Mouse (Mus musculus) activated CD4-positive, CD25-positive, alpha-beta regulatory T cell, adult 4 months (primary cell): ENCODE data around the gene Masp2. TPM values are rescaled to one million over a fixed set of nuclear protein-coding genes. Genes with fewer than 3 reads are reported as not detected.
A peak's percentile ranks its signal among the peaks of the same experiment; 100 is the strongest.

ENCODE experiments used
- ATAC-seq: one replicate; pipeline ENCODE4 v1.8.0; 2017
- polyA plus RNA-seq, 2 experiments: library from polyadenylated mRNA; unstranded; fragments of 100-300 nt; shearing (Covaris generic); gene quantifications; one replicate each; pipeline ENCODE4 v1.2.1; 2017

The Masp2 gene
- polyA plus RNA-seq, 2 experiments from 2014 or later: not detected

GRCm38 (mm10) chr4:148601871-148602270, 483 bp upstream of the Masp2 start:
- no peak for ATAC-seq

GRCm38 (mm10) chr4:148603376-148604139, 1.2 kb downstream of the Masp2 start:
- no peak for ATAC-seq

- ATAC-seq: no peak
Measured at GRCm38 (mm10) chr4:148604141-148604540, 1.8 kb downstream of the Masp2 start.

- peak; percentile 71 for ATAC-seq
Measured at GRCm38 (mm10) chr4:148604541-148605165, 2.3 kb downstream of the Masp2 start.

GRCm38 (mm10) chr4:148607758-148608157, 5.4 kb downstream of the Masp2 start:
- ATAC-seq: peak; percentile 73

- ATAC-seq: no peak
Measured at GRCm38 (mm10) chr4:148609805-148610204, 7.5 kb downstream of the Masp2 start.

- ATAC-seq: peak; percentile 24
Measured at GRCm38 (mm10) chr4:148610631-148611364, 8.4 kb downstream of the Masp2 start.

- no peak for ATAC-seq
Measured at GRCm38 (mm10) chr4:148612557-148612956, 10.2 kb downstream of the Masp2 start.

- ATAC-seq: no peak
Measured at GRCm38 (mm10) chr4:148613738-148614137, 11.4 kb downstream of the Masp2 start.

- ATAC-seq: no peak
Measured at GRCm38 (mm10) chr4:148619805-148620204, 17.5 kb downstream of the Masp2 start.

GRCm38 (mm10) chr4:148620718-148621117, 18.4 kb downstream of the Masp2 start:
- ATAC-seq: no peak

GRCm38 (mm10) chr4:148622485-148622884, 20.1 kb downstream of the Masp2 start:
- no peak for ATAC-seq

GRCm38 (mm10) chr4:148623609-148624008, 21.3 kb downstream of the Masp2 start:
- ATAC-seq: no peak

- ATAC-seq: no peak
Measured at GRCm38 (mm10) chr4:148625010-148625409, 22.7 kb downstream of the Masp2 start.

GRCm38 (mm10) chr4:148625756-148626622, 23.6 kb downstream of the Masp2 start:
- peak; percentile 37 for ATAC-seq

- peak; percentile 88 for ATAC-seq
Measured at GRCm38 (mm10) chr4:148626623-148627185, 24.4 kb downstream of the Masp2 start, which contains the start of gene Tardbp. Tardbp (minus strand) TSS chr4:148627019.

GRCm38 (mm10) chr4:148627246-148627645, 24.9 kb downstream of the Masp2 start:
- ATAC-seq: no peak

- no peak for ATAC-seq
Measured at GRCm38 (mm10) chr4:148632013-148632692, 29.8 kb downstream of the Masp2 start.

GRCm38 (mm10) chr4:148633395-148634061, 31.2 kb downstream of the Masp2 start:
- no peak for ATAC-seq

- ATAC-seq: no peak
Measured at GRCm38 (mm10) chr4:148635309-148635708, 33.0 kb downstream of the Masp2 start.

- ATAC-seq: no peak
Measured at GRCm38 (mm10) chr4:148638302-148638701, 35.9 kb downstream of the Masp2 start.
